Mouse (Mus musculus): ENCODE measurements at regions not wholly inside any gene's neighbourhood (a gene's known extent, or its start where the extent isn't known, plus 50 kb on each side); places are given as distances from the start of the nearest gene placed in this dataset.
A peak's percentile ranks its signal among the peaks of the same experiment; 100 is the strongest.

- DNase-seq (ENCODE audit: extremely low spot score in 1 of 2, low spot score in 1 of 2) = peak; percentile 30 to 48
Observed at GRCm38 (mm10) chr9:41579107-41580014, 417.9 kb upstream of the Ubash3b start.

- no peak for DNase-seq (ENCODE audit: extremely low spot score in 1 of 2, low spot score in 1 of 2)
Observed at GRCm38 (mm10) chr9:41578221-41579106, 417.0 kb upstream of the Ubash3b start.

- DNase-seq (ENCODE audit: extremely low spot score in 1 of 2, low spot score in 1 of 2) = no peak
Observed at GRCm38 (mm10) chr9:41577760-41578159, 416.3 kb upstream of the Ubash3b start.

- DNase-seq (ENCODE audit: extremely low spot score in 1 of 2, low spot score in 1 of 2) = no peak
Observed at GRCm38 (mm10) chr9:41575826-41576225, 414.3 kb upstream of the Ubash3b start.

- DNase-seq (ENCODE audit: extremely low spot score in 1 of 2, low spot score in 1 of 2) = no peak
Observed at GRCm38 (mm10) chr9:41570262-41570661, 408.8 kb upstream of the Ubash3b start.

GRCm38 (mm10) chr9:41566496-41566895 lies 405.0 kb upstream of the Ubash3b start:
- no peak for DNase-seq (ENCODE audit: extremely low spot score in 1 of 2, low spot score in 1 of 2)

- DNase-seq (ENCODE audit: extremely low spot score in 1 of 2, low spot score in 1 of 2) = no peak
Observed at GRCm38 (mm10) chr9:41565784-41566183, 404.3 kb upstream of the Ubash3b start.

- no peak for DNase-seq (ENCODE audit: extremely low spot score in 1 of 2, low spot score in 1 of 2)
Observed at GRCm38 (mm10) chr9:41563376-41563775, 401.9 kb upstream of the Ubash3b start.

- DNase-seq (ENCODE audit: extremely low spot score in 1 of 2, low spot score in 1 of 2) = no peak
Observed at GRCm38 (mm10) chr9:41558456-41558855, 397.0 kb upstream of the Ubash3b start.

GRCm38 (mm10) chr9:41556888-41557287 lies 395.4 kb upstream of the Ubash3b start:
- no peak for DNase-seq (ENCODE audit: extremely low spot score in 1 of 2, low spot score in 1 of 2)

- DNase-seq (ENCODE audit: extremely low spot score in 1 of 2, low spot score in 1 of 2) = no peak
Observed at GRCm38 (mm10) chr9:41545776-41546175, 384.3 kb upstream of the Ubash3b start.

- DNase-seq (ENCODE audit: extremely low spot score in 1 of 2, low spot score in 1 of 2) = no peak
Observed at GRCm38 (mm10) chr9:41542511-41542910, 381.0 kb upstream of the Ubash3b start.

- no peak for DNase-seq (ENCODE audit: extremely low spot score in 1 of 2, low spot score in 1 of 2)
Observed at GRCm38 (mm10) chr9:41541327-41541726, 379.8 kb upstream of the Ubash3b start.

- no peak for DNase-seq (ENCODE audit: extremely low spot score in 1 of 2, low spot score in 1 of 2)
Observed at GRCm38 (mm10) chr9:41532786-41533185, 371.3 kb upstream of the Ubash3b start.

GRCm38 (mm10) chr9:41532290-41532689 lies 370.8 kb upstream of the Ubash3b start:
- DNase-seq (ENCODE audit: extremely low spot score in 1 of 2, low spot score in 1 of 2) = no peak

- no peak for DNase-seq (ENCODE audit: extremely low spot score in 1 of 2, low spot score in 1 of 2)
Observed at GRCm38 (mm10) chr9:41531596-41531995, 370.1 kb upstream of the Ubash3b start.

GRCm38 (mm10) chr9:41526126-41526525 lies 364.6 kb upstream of the Ubash3b start:
- no peak for DNase-seq (ENCODE audit: extremely low spot score in 1 of 2, low spot score in 1 of 2)

- no peak for DNase-seq (ENCODE audit: extremely low spot score in 1 of 2, low spot score in 1 of 2)
Observed at GRCm38 (mm10) chr9:41525534-41525933, 364.0 kb upstream of the Ubash3b start.

- DNase-seq (ENCODE audit: extremely low spot score in 1 of 2, low spot score in 1 of 2) = peak in 1 of 2 experiments; percentile 20
Observed at GRCm38 (mm10) chr9:41524591-41524990, 363.1 kb upstream of the Ubash3b start.

GRCm38 (mm10) chr9:41523969-41524368 lies 362.5 kb upstream of the Ubash3b start:
- no peak for DNase-seq (ENCODE audit: extremely low spot score in 1 of 2, low spot score in 1 of 2)

GRCm38 (mm10) chr9:41522302-41522701 lies 360.8 kb upstream of the Ubash3b start:
- DNase-seq (ENCODE audit: extremely low spot score in 1 of 2, low spot score in 1 of 2) = no peak
